Mouse (Mus musculus) liver, postnatal 0 days (tissue): Measurements from ENCODE around the gene Cryz.

Experiments used
- CTCF ChIP-seq: sonication (generic); IDR thresholded peaks from 2 replicates; pipeline ENCODE4 v1.5.1; 2016; ENCODE audit warnings: antibody characterized with exemption, low read depth
- EP300 ChIP-seq: IDR thresholded peaks from 2 replicates; pipeline ENCODE4 v1.6.1; 2016; ENCODE audit warnings: antibody characterized with exemption, low read depth, mild to moderate bottlenecking

- TF ChIP-seq CTCF (no peak), EP300 (no peak)
Observed at GRCm38 (mm10) chr3:154594156-154594555, 2.4 kb upstream of the Cryz start.
